Mouse (Mus musculus) urinary bladder, postnatal 10 days (tissue): Measurements from ENCODE around the gene Nsmce1.
A peak's percentile ranks its signal among the peaks of the same experiment; 100 is the strongest.

Experiments
- DNase-seq: peaks from one replicate; pipeline ENCODE4 v3.0.0; 2022; ENCODE audit warnings: low spot score

Nsmce1 gene

GRCm38 (mm10) chr7:125491760-125492159 is 364 bp upstream of the Nsmce1 start:
- no peak for DNase-seq

GRCm38 (mm10) chr7:125489636-125490035 is 1.8 kb downstream of the Nsmce1 start:
- no peak for DNase-seq

GRCm38 (mm10) chr7:125488706-125489105 is 2.7 kb downstream of the Nsmce1 start:
- DNase-seq = no peak

- no peak for DNase-seq
These were observed 4.3 kb downstream of the Nsmce1 start for GRCm38 (mm10) chr7:125487126-125487525.

- DNase-seq = no peak
These were observed 5.2 kb downstream of the Nsmce1 start for GRCm38 (mm10) chr7:125486121-125486630.

- no peak for DNase-seq
These were observed 6.6 kb downstream of the Nsmce1 start for GRCm38 (mm10) chr7:125484791-125485190.

- DNase-seq = no peak
These were observed 8.5 kb downstream of the Nsmce1 start for GRCm38 (mm10) chr7:125482886-125483285.

GRCm38 (mm10) chr7:125482339-125482738 is 9.1 kb downstream of the Nsmce1 start:
- no peak for DNase-seq

- no peak for DNase-seq
These were observed 10.9 kb downstream of the Nsmce1 start for GRCm38 (mm10) chr7:125480518-125480917.

GRCm38 (mm10) chr7:125478391-125478984 is 12.9 kb downstream of the Nsmce1 start:
- DNase-seq = no peak

GRCm38 (mm10) chr7:125475601-125476251 is 15.7 kb downstream of the Nsmce1 start:
- DNase-seq = no peak

GRCm38 (mm10) chr7:125474535-125474934 is 16.9 kb downstream of the Nsmce1 start:
- DNase-seq = no peak

- peak; percentile 36 for DNase-seq
These were observed 19.2 kb downstream of the Nsmce1 start for GRCm38 (mm10) chr7:125471991-125472741.

GRCm38 (mm10) chr7:125470901-125471300 is 20.5 kb downstream of the Nsmce1 start:
- no peak for DNase-seq

GRCm38 (mm10) chr7:125469937-125470336 is 21.5 kb downstream of the Nsmce1 start:
- no peak for DNase-seq

GRCm38 (mm10) chr7:125462200-125462599 is 29.2 kb downstream of the Nsmce1 start:
- no peak for DNase-seq

- no peak for DNase-seq
These were observed 37.7 kb downstream of the Nsmce1 start for GRCm38 (mm10) chr7:125453671-125454070.

- DNase-seq = no peak
These were observed 40.3 kb downstream of the Nsmce1 start for GRCm38 (mm10) chr7:125451078-125451477.

GRCm38 (mm10) chr7:125450678-125451077 is 40.7 kb downstream of the Nsmce1 start:
- no peak for DNase-seq

- DNase-seq = peak; percentile 68
These were observed 46.7 kb downstream of the Nsmce1 start, which contains the start of gene Kdm8 for GRCm38 (mm10) chr7:125444464-125445401. Kdm8 (plus strand) TSS chr7:125444676.

GRCm38 (mm10) chr7:125444076-125444463 is 47.3 kb downstream of the Nsmce1 start:
- DNase-seq = no peak

- DNase-seq = no peak
These were observed 49.1 kb downstream of the Nsmce1 start for GRCm38 (mm10) chr7:125442323-125442722.
